Mouse (Mus musculus): ENCODE data around the gene Elavl4.

The Elavl4 gene

GRCm38 (mm10) chr4:110157515-110158159 is 194.1 kb downstream of the Elavl4 start:
- no peak for DNase-seq

DNA sequence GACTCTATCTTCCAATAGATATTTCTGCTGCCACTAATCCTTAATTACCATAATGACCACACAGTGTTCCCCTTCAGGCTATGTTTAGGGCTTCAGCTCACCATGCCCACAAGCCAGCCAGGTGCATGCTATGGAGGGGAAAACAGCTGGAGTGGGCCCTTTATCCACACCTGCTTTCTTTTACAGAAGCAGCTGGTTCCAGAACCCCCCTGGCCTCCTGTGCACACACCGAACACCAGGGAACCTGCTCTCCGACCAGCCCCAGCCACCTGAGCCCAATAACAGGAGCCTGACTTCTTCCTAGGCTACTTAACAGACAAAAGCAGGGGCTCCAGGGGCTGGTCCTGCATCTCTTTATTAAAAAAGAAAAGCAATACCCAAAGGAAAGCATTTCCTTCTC is 195.8 kb downstream of the Elavl4 start:
- no peak for DNase-seq
